Mouse (Mus musculus): Measurements from ENCODE around the gene Lgmn.

Lgmn gene

GRCm38 (mm10) chr12:102350997-102351396 lies 88.6 kb downstream of the Lgmn start:
- no peak for DNase-seq (ENCODE audit: low read depth, low spot score)

- DNase-seq (ENCODE audit: low read depth, low spot score) = no peak
Measured at GRCm38 (mm10) chr12:102348447-102348846, 91.2 kb downstream of the Lgmn start.

GRCm38 (mm10) chr12:102346507-102346906 lies 93.1 kb downstream of the Lgmn start:
- peak; percentile 26 for DNase-seq (ENCODE audit: low read depth, low spot score)

GRCm38 (mm10) chr12:102345031-102345815 lies 94.4 kb downstream of the Lgmn start:
- no peak for DNase-seq (ENCODE audit: low read depth, low spot score)

All from WW6 (cell line).